8 mouse cellular contexts compared by ENCODE assay signal in the genomic region with DNA sequence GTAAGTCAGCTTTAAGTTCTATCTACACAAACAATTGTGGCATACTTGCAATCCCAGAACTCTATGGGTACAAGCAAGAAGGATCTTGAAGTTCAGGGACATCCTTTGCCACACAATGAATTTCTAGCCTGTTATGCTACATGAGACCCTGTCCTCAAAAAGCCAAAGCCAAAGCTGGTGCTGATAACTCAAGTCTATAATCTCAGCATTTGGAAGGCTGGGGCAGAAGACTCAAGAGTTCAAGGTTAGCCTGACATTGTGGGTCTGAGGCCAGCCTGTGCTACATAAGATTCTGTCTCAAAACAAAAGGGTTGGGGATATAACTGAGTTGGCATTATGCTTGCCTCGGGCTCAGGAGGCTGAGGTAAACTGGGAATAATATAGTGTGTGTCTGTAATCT. TPM values are rescaled to one million over a fixed set of nuclear protein-coding genes. Genes with fewer than 3 reads are reported as not detected.
DNase-seq lines count a peak whose midpoint lies in the region; ATAC-seq and TF ChIP-seq lines count a peak whose summit lies in the region.

No protein-coding gene starts in this region.

- no peak for DNase-seq in lung, adult 2 months
- DNase-seq in lung, postnatal 4 days = no peak
- no peak for DNase-seq in forebrain, embryonic 10.5 days (ENCODE audit: extremely low spot score, low spot score)
- DNase-seq in limb, embryonic 11.5 days (ENCODE audit: low spot score) = no peak
- no peak for DNase-seq in adrenal gland, postnatal 25 days
- DNase-seq in left cerebral cortex, adult 8-10 months (ENCODE audit: low spot score in 2 of 2) = no peak
- DNase-seq in T-cell, adult 2 months (ENCODE audit: low spot score) = no peak

- peaks cover 27% of the 10 kb centered on the region for H3K36me3 ChIP-seq in forebrain, embryonic 10.5 days (replicated peaks)
- H3K36me3 ChIP-seq in limb, embryonic 11.5 days (ENCODE audit: control insufficient read depth, insufficient read depth, low read length) = peaks cover 3% of the 10 kb centered on the region; the same call in 1 of the 2 replicates
- H3K36me3 ChIP-seq in neural tube, embryonic 15.5 days = peaks cover 6% of the 10 kb centered on the region

- H3K27ac ChIP-seq in forebrain, embryonic 10.5 days = peak overlapping the region; percentile 97; the same call in 1 of the 2 replicates
- no peak overlapping the region for H3K27ac ChIP-seq in limb, embryonic 11.5 days (replicated peaks; ENCODE audit: low read depth, low read length)
- no peak overlapping the region for H3K27ac ChIP-seq in neural tube, embryonic 15.5 days (replicated peaks)

- TF ChIP-seq CTCF in lung, adult 2 months (IDR thresholded peaks at IDR 0.05; ENCODE audit: insufficient read depth, low read length) = no peak

- no peaks in the 10 kb centered on the region for H3K27me3 ChIP-seq in forebrain, embryonic 10.5 days (ENCODE audit: poor library complexity, severe bottlenecking)
- H3K27me3 ChIP-seq in limb, embryonic 11.5 days (ENCODE audit: control insufficient read depth, insufficient read depth, low read length) = no peaks in the 10 kb centered on the region
- no peaks in the 10 kb centered on the region for H3K27me3 ChIP-seq in neural tube, embryonic 15.5 days (replicated peaks)

- peak overlapping the region; percentile 50 for H3K4me2 ChIP-seq in limb, embryonic 11.5 days (ENCODE audit: low read depth, severe bottlenecking)
- H3K4me2 ChIP-seq in neural tube, embryonic 15.5 days = peak overlapping the region; percentile 68

- no peaks in the 10 kb centered on the region for H3K9me3 ChIP-seq in forebrain, embryonic 10.5 days
- H3K9me3 ChIP-seq in limb, embryonic 11.5 days (ENCODE audit: control insufficient read depth, low read length) = no peaks in the 10 kb centered on the region; the same call in 1 of the 2 replicates
- H3K9me3 ChIP-seq in neural tube, embryonic 15.5 days (replicated peaks) = no peaks in the 10 kb centered on the region

- 48% methylated on average over 1 of the region's 1 CpGs for WGBS in lung, adult 2 months
- 85% methylated on average over 1 of the region's 1 CpGs for WGBS in forebrain, embryonic 10.5 days
- 80% methylated on average over 1 of the region's 1 CpGs for WGBS in limb, embryonic 11.5 days
- 63% methylated on average over 1 of the region's 1 CpGs for WGBS in neural tube, embryonic 15.5 days

- no peak for ATAC-seq in limb, embryonic 11.5 days (ENCODE audit: insufficient number of reproducible peaks, low FRiP score, low TSS enrichment, low read depth)
- ATAC-seq in neural tube, embryonic 15.5 days (ENCODE audit: low FRiP score) = no peak

- peak overlapping the region; percentile 94 for H3K4me3 ChIP-seq in lung, adult 2 months (replicated peaks; ENCODE audit: extremely low read depth, low read depth, low read length)
- peak overlapping the region; percentile 86 for H3K4me3 ChIP-seq in forebrain, embryonic 10.5 days
- H3K4me3 ChIP-seq in limb, embryonic 11.5 days (ENCODE audit: low read depth, low read length) = peak overlapping the region; percentile 84
- peak overlapping the region; percentile 86 for H3K4me3 ChIP-seq in neural tube, embryonic 15.5 days (replicated peaks)

- H3K4me1 ChIP-seq in lung, adult 2 months (ENCODE audit: control insufficient read depth, insufficient read depth, low read length) = peaks cover 13% of the 10 kb centered on the region; the same call in 1 of the 2 replicates
- H3K4me1 ChIP-seq in forebrain, embryonic 10.5 days = peaks cover 21% of the 10 kb centered on the region
- peaks cover 4% of the 10 kb centered on the region; the same call in 1 of the 2 replicates for H3K4me1 ChIP-seq in limb, embryonic 11.5 days (ENCODE audit: control insufficient read depth, insufficient read depth, low read length)
- peaks cover 28% of the 10 kb centered on the region for H3K4me1 ChIP-seq in neural tube, embryonic 15.5 days

- no peak for TF ChIP-seq POLR2A in lung, adult 2 months (IDR thresholded peaks at IDR 0.05; ENCODE audit: borderline replicate concordance, extremely low read depth, low read depth, low read length)

- H3K9ac ChIP-seq in limb, embryonic 11.5 days (ENCODE audit: low read length) = no peak overlapping the region
- H3K9ac ChIP-seq in neural tube, embryonic 15.5 days (replicated peaks) = peak overlapping the region; percentile 93; the same call in 1 of the 2 replicates

RNA-seq across cellular contexts. Expression of gene Amn1, which starts 1.1 kb away (rescaled TPM):
- polyA plus RNA-seq in lung, adult 2 months (2012; rRNA removed) = 9.9 and 10.7 TPM in 2 replicates
- polyA plus RNA-seq in forebrain, embryonic 10.5 days (2016; fragmentation: Nextera tagmentation; extraction: Ambion mirVana) = 38.5 and 45.6 TPM in 2 replicates
- 39.1 and 43.0 TPM in 2 replicates for polyA plus RNA-seq in limb, embryonic 11.5 days (2014; fragmentation: Nextera tagmentation; extraction: Ambion mirVana)
- polyA plus RNA-seq in neural tube, embryonic 15.5 days (2015; fragmentation: Nextera tagmentation; extraction: Ambion mirVana) = 82.0 and 106 TPM in 2 replicates
- 28.5 and 31.1 TPM in 2 replicates for total RNA-seq in adrenal gland, postnatal 25 days (2021)
- total RNA-seq in left cerebral cortex, adult 8-10 months (2022) = 10 to 100 TPM; 25.4 to 31.1 (median 28.5) TPM

RNA-seq across cellular contexts. Expression of gene Etfbkmt, which starts 47.7 kb away (rescaled TPM):
- 11.8 and 16.3 TPM in 2 replicates for polyA plus RNA-seq in lung, adult 2 months (2012; rRNA removed)
- 11.9 and 13.2 TPM in 2 replicates for polyA plus RNA-seq in forebrain, embryonic 10.5 days (2016; fragmentation: Nextera tagmentation; extraction: Ambion mirVana)
- polyA plus RNA-seq in limb, embryonic 11.5 days (2014; fragmentation: Nextera tagmentation; extraction: Ambion mirVana) = 10.5 and 13.0 TPM in 2 replicates
- 7.6 and 9.8 TPM in 2 replicates for polyA plus RNA-seq in neural tube, embryonic 15.5 days (2015; fragmentation: Nextera tagmentation; extraction: Ambion mirVana)
- 15.8 and 24.3 TPM in 2 replicates for total RNA-seq in adrenal gland, postnatal 25 days (2021)
- 1 to 10 TPM; 2.0 to 4.0 (median 3.2) TPM for total RNA-seq in left cerebral cortex, adult 8-10 months (2022)

RNA-seq across cellular contexts. Expression of gene Gm10203, which starts 57.4 kb away (rescaled TPM):
- not detected in 2 replicates for polyA plus RNA-seq in lung, adult 2 months (2012; rRNA removed)
- polyA plus RNA-seq in forebrain, embryonic 10.5 days (2016; fragmentation: Nextera tagmentation; extraction: Ambion mirVana) = not detected in 2 replicates
- polyA plus RNA-seq in limb, embryonic 11.5 days (2014; fragmentation: Nextera tagmentation; extraction: Ambion mirVana) = not detected in 2 replicates
- polyA plus RNA-seq in neural tube, embryonic 15.5 days (2015; fragmentation: Nextera tagmentation; extraction: Ambion mirVana) = not detected in 2 replicates
- not detected in 2 replicates for total RNA-seq in adrenal gland, postnatal 25 days (2021)
- not detected for total RNA-seq in left cerebral cortex, adult 8-10 months (2022)
